In genomic region chr1:154848683-154849579, GRCm38 (mm10) we compare ENCODE assay signal across 30 mouse cellular contexts. TPM values are rescaled to one million over a fixed set of nuclear protein-coding genes. Genes with fewer than 3 reads are reported as not detected.
DNase-seq lines count a peak whose midpoint lies in the region; ATAC-seq and TF ChIP-seq lines count a peak whose summit lies in the region.
"Had no signal": no experiment of that assay in that cellular context is flagged by ENCODE, and none has a peak within 500 bp of the region (broad histone marks: within the 10 kb centered on the region; RNA-seq: fewer than 3 reads in every experiment).

No protein-coding gene starts in this region.

- no peak for TF ChIP-seq POLR2A in small intestine, adult 2 months (IDR thresholded peaks at IDR 0.05; ENCODE audit: low read depth, low read length)

- H3K4me1 ChIP-seq in heart, embryonic 10.5 days, result no peaks in the 10 kb centered on the region
- no peaks in the 10 kb centered on the region for H3K4me1 ChIP-seq in small intestine, adult 2 months (ENCODE audit: control insufficient read depth, insufficient read depth, insufficient read length, low read length)
- H3K4me1 ChIP-seq: embryonic facial prominence, embryonic 10.5 days; embryonic facial prominence, embryonic 15.5 days; intestine, embryonic 15.5 days; lung, embryonic 15.5 days had no signal

- H3K36me3 ChIP-seq in heart, embryonic 10.5 days, result no peaks in the 10 kb centered on the region
- H3K36me3 ChIP-seq in small intestine, adult 2 months (ENCODE audit: control insufficient read depth, insufficient read depth, low read length), result no peaks in the 10 kb centered on the region
- H3K36me3 ChIP-seq: embryonic facial prominence, embryonic 10.5 days; embryonic facial prominence, embryonic 15.5 days; hindbrain, embryonic 12.5 days; intestine, embryonic 15.5 days; limb, embryonic 13.5 days; lung, embryonic 15.5 days; midbrain, embryonic 13.5 days had no signal

- peak; percentile 92 for ATAC-seq in granulocyte monocyte progenitor cell, adult 5-6 weeks (replicated peaks; ENCODE audit: poor library complexity, severe bottlenecking)
- ATAC-seq: CD4-positive, CD25-positive, alpha-beta regulatory T cell, adult 4 months; forebrain, embryonic 13.5 days; hindbrain, postnatal 0 days; intestine, embryonic 15.5 days; midbrain, embryonic 13.5 days had no signal

- no peak overlapping the region for H3K27ac ChIP-seq in heart, embryonic 10.5 days
- peak overlapping the region; percentile 54 for H3K27ac ChIP-seq in small intestine, adult 2 months (ENCODE audit: insufficient read depth, low read depth, low read length)
- H3K27ac ChIP-seq: embryonic facial prominence, embryonic 10.5 days; embryonic facial prominence, embryonic 15.5 days; forebrain, embryonic 13.5 days; heart, adult 2 months; hindbrain, embryonic 12.5 days; hindbrain, postnatal 0 days; intestine, embryonic 15.5 days; kidney, postnatal 0 days; limb, embryonic 13.5 days; liver, embryonic 14.5 days; lung, embryonic 15.5 days; midbrain, embryonic 13.5 days had no signal

- no peaks in the 10 kb centered on the region for H3K9me3 ChIP-seq in heart, embryonic 10.5 days
- H3K9me3 ChIP-seq: embryonic facial prominence, embryonic 10.5 days; embryonic facial prominence, embryonic 15.5 days; forebrain, embryonic 13.5 days; hindbrain, embryonic 12.5 days; intestine, embryonic 15.5 days; limb, embryonic 13.5 days; lung, embryonic 15.5 days; midbrain, embryonic 13.5 days had no signal

- TF ChIP-seq CTCF in small intestine, adult 2 months (IDR thresholded peaks at IDR 0.05; ENCODE audit: extremely low read depth, insufficient read length, insufficient replicate concordance, low read depth, low read length), result no peak

- WGBS in heart, embryonic 10.5 days, result 74% methylated on average over 6 of the region's 6 CpGs
- 69% methylated on average over 6 of the region's 6 CpGs for WGBS in small intestine, adult 2 months

- no peak overlapping the region for H3K4me3 ChIP-seq in heart, embryonic 10.5 days
- H3K4me3 ChIP-seq in small intestine, adult 2 months (ENCODE audit: low read depth, low read length), result no peak overlapping the region
- H3K4me3 ChIP-seq: embryonic facial prominence, embryonic 10.5 days; embryonic facial prominence, embryonic 15.5 days; forebrain, embryonic 13.5 days; heart, adult 2 months; hindbrain, embryonic 12.5 days; intestine, embryonic 15.5 days; limb, embryonic 13.5 days; lung, embryonic 15.5 days; midbrain, embryonic 13.5 days had no signal

- H3K27me3 ChIP-seq in heart, embryonic 10.5 days (ENCODE audit: insufficient read depth, poor library complexity, severe bottlenecking), result no peaks in the 10 kb centered on the region
- no peaks in the 10 kb centered on the region for H3K27me3 ChIP-seq in small intestine, adult 2 months (ENCODE audit: control insufficient read depth, insufficient read depth, low read length)
- H3K27me3 ChIP-seq: embryonic facial prominence, embryonic 15.5 days; forebrain, embryonic 13.5 days; hindbrain, embryonic 12.5 days; intestine, embryonic 15.5 days; limb, embryonic 13.5 days; lung, embryonic 15.5 days; midbrain, embryonic 13.5 days had no signal

- DNase-seq in heart, adult 11 months, result peak; percentile 40
- DNase-seq in heart, embryonic 10.5 days (ENCODE audit: low spot score), result no peak
- peak; percentile 65 to 75 for DNase-seq in spleen, postnatal 36 days (ENCODE audit: low spot score in 2 of 2)
- no peak for DNase-seq in spleen, postnatal 4 days (ENCODE audit: low spot score in 2 of 2)
- no peak for DNase-seq in urinary bladder, postnatal 36 days (ENCODE audit: low spot score in 2 of 2)
- DNase-seq in retina, embryonic 14.5 days (ENCODE audit: low spot score), result no peak
- DNase-seq: adrenal gland, postnatal 36 days; cerebellum, postnatal 14 days; gastrocnemius, postnatal 14 days; heart, adult 2 months; heart, postnatal 14 days; kidney, adult 2 months; kidney, postnatal 4 days; lung, postnatal 36 days; right cerebral cortex, adult 18-20 months; thymus, postnatal 14 days had no signal

RNA-seq across cellular contexts. Expression of gene Cacna1e, which starts 35.4 kb away (rescaled TPM):
- polyA plus RNA-seq in heart, embryonic 10.5 days (2016; fragmentation: Nextera tagmentation; extraction: Ambion mirVana), result 0.20 and 0.42 TPM in 2 replicates
- total RNA-seq in granulocyte monocyte progenitor cell, adult 5-6 weeks (2014; fragmentation: Nextera tagmentation), result not detected in 2 replicates
- under 0.01 TPM in 1 of 2 replicates, not detected in the other for total RNA-seq in granulocyte monocyte progenitor cell, adult 5-6 weeks (2017)
- polyA plus RNA-seq in small intestine, adult 2 months (2012; rRNA removed), result 0.76 TPM in 2 replicates

Comparison
In these comparisons a context has a peak if more than half of its experiments do, and no peak if none do; other contexts are left out.
1. DNase-seq: peak in heart, adult 11 months (single experiment) and spleen, postnatal 36 days (2 of 2); none in heart, embryonic 10.5 days (single experiment), spleen, postnatal 4 days (0 of 2), urinary bladder, postnatal 36 days (0 of 2) and retina, embryonic 14.5 days (single experiment).